Mouse (Mus musculus) MEL (cell line): ENCODE measurements around the gene Trappc10. TPM values are rescaled to one million over a fixed set of nuclear protein-coding genes. Genes with fewer than 3 reads are reported as not detected.
A peak's percentile ranks its signal among the peaks of the same experiment; 100 is the strongest.

Source experiments
- DNase-seq: peaks from one replicate; pipeline ENCODE4 v3.0.0; 2011; ENCODE audit warnings: low read depth, low spot score
- H3K27ac ChIP-seq: 2 replicates; pipeline ENCODE4 v1.5.1; 2012; ENCODE audit warnings: low read depth, mild to moderate bottlenecking, control low read depth, low read length, moderate library complexity; ENCODE audit not compliant: control insufficient read depth
- H3K27me3 ChIP-seq, 2 experiments: fragments of 150-350 bp in 1 of 2; sonication (generic) in 1 of 2; 2 replicates each; pipeline ENCODE4 v1.6.1; 2012; ENCODE audit warnings: low read length in 2 of 2, mild to moderate bottlenecking in 2 of 2, improper control_type of control experiment in 1 of 2, moderate library complexity in 1 of 2; ENCODE audit not compliant: insufficient read depth in 2 of 2, control insufficient read depth in 1 of 2
- H3K36me3 ChIP-seq, 2 experiments: 2 replicates each; pipeline ENCODE4 v1.6.1; 2012 to 2014; ENCODE audit warnings: low read length in 2 of 2, improper control_type of control experiment in 1 of 2, inconsistent platforms in 1 of 2, mild to moderate bottlenecking in 1 of 2; ENCODE audit not compliant: insufficient read depth in 2 of 2, control insufficient read depth in 1 of 2
- H3K4me1 ChIP-seq, 2 experiments: fragments of 150-350 bp in 1 of 2; sonication (generic) in 1 of 2; 2 replicates each; pipeline ENCODE4 v1.6.1; 2012; ENCODE audit warnings: low read length in 2 of 2, improper control_type of control experiment in 1 of 2, mild to moderate bottlenecking in 1 of 2; ENCODE audit not compliant: insufficient read depth in 2 of 2, control insufficient read depth in 1 of 2
- H3K4me3 ChIP-seq, 2 experiments: fragments of 150-350 bp in 1 of 2; sonication (generic) in 1 of 2; 2 replicates each; pipeline ENCODE4 v1.5.1; 2012; ENCODE audit warnings: low read depth in 2 of 2, low read length in 2 of 2, mild to moderate bottlenecking in 2 of 2, moderate library complexity in 2 of 2, control low read depth in 1 of 2, improper control_type of control experiment in 1 of 2; ENCODE audit not compliant: control insufficient read depth in 1 of 2, insufficient read depth in 1 of 2
- H3K79me2 ChIP-seq: 2 replicates; pipeline ENCODE4 v1.6.1; 2012; ENCODE audit warnings: mild to moderate bottlenecking, low read length, moderate library complexity; ENCODE audit not compliant: control insufficient read depth, poor library complexity, insufficient read depth
- H3K9ac ChIP-seq: 2 replicates; pipeline ENCODE4 v1.6.1; 2012; ENCODE audit warnings: low read depth, mild to moderate bottlenecking, control low read depth, low read length, moderate library complexity; ENCODE audit not compliant: control insufficient read depth, poor library complexity, severe bottlenecking
- H3K9me3 ChIP-seq: fragments of 150-350 bp; sonication (generic); replicated peaks from 2 replicates; pipeline ENCODE4 v1.6.1; 2012; ENCODE audit warnings: mild to moderate bottlenecking, low read length, improper control_type of control experiment, moderate library complexity; ENCODE audit not compliant: insufficient read depth
- CHD1 ChIP-seq: IDR thresholded peaks from 2 replicates; pipeline ENCODE4 v1.6.1; 2012; ENCODE audit warnings: low read depth, mild to moderate bottlenecking, inconsistent platforms, low read length, improper control_type of control experiment
- ELF1 ChIP-seq: IDR thresholded peaks from 2 replicates; pipeline ENCODE4 v1.6.1; 2014; ENCODE audit warnings: low read depth, mild to moderate bottlenecking, inconsistent platforms, low read length, improper control_type of control experiment, moderate library complexity
- GABPA ChIP-seq: IDR thresholded peaks from 2 replicates; pipeline ENCODE4 v1.6.1; 2012; ENCODE audit warnings: low read depth, mild to moderate bottlenecking, inconsistent platforms, low read length, improper control_type of control experiment, moderate library complexity
- JUND ChIP-seq: IDR thresholded peaks from 2 replicates; pipeline ENCODE4 v1.6.1; 2011; ENCODE audit warnings: low read depth, mild to moderate bottlenecking, improper control_type of control experiment, low read length
- KAT2A ChIP-seq: conservative IDR thresholded peaks from 2 replicates; pipeline ENCODE4 v1.6.1; 2012; ENCODE audit warnings: low read depth, low read length, improper control_type of control experiment, inconsistent platforms
- MAFK ChIP-seq: IDR thresholded peaks from 2 replicates; pipeline ENCODE4 v1.6.1; 2011; ENCODE audit warnings: low read depth, mild to moderate bottlenecking, low read length, improper control_type of control experiment, borderline replicate concordance
- MAX ChIP-seq: IDR thresholded peaks from 2 replicates; pipeline ENCODE4 v1.6.1; 2011; ENCODE audit warnings: low read length, improper control_type of control experiment
- MXI1 ChIP-seq: IDR thresholded peaks from 2 replicates; pipeline ENCODE4 v1.6.1; 2011; ENCODE audit warnings: mild to moderate bottlenecking, low read depth, low read length, improper control_type of control experiment
- MYC ChIP-seq: IDR thresholded peaks from 2 replicates; pipeline ENCODE4 v1.6.1; 2011; ENCODE audit warnings: low read depth, mild to moderate bottlenecking, low read length, improper control_type of control experiment, moderate library complexity
- NELFE ChIP-seq: IDR thresholded peaks from 2 replicates; pipeline ENCODE4 v1.6.1; 2011; ENCODE audit warnings: low read depth, low read length, improper control_type of control experiment
- NRF1 ChIP-seq: IDR thresholded peaks from 2 replicates; pipeline ENCODE4 v1.6.1; 2014; ENCODE audit warnings: low read depth, mild to moderate bottlenecking, inconsistent platforms, low read length, improper control_type of control experiment, moderate library complexity; ENCODE audit not compliant: poor library complexity, insufficient read depth, severe bottlenecking
- POLR2A ChIP-seq, 2 experiments: IDR thresholded peaks; 2 replicates each; pipeline ENCODE4 v1.6.1; 2011 to 2012; ENCODE audit warnings: low read length in 2 of 2, mild to moderate bottlenecking in 2 of 2, control low read depth in 1 of 2, improper control_type of control experiment in 1 of 2, low read depth in 1 of 2, moderate library complexity in 1 of 2; ENCODE audit not compliant: control insufficient read depth in 1 of 2, insufficient read depth in 1 of 2, poor library complexity in 1 of 2
- POLR2AphosphoS2 ChIP-seq: IDR thresholded peaks from 2 replicates; pipeline ENCODE4 v1.6.1; 2011; ENCODE audit warnings: low read length, improper control_type of control experiment
- RAD21 ChIP-seq: IDR thresholded peaks from 2 replicates; pipeline ENCODE4 v1.6.1; 2011; ENCODE audit warnings: mild to moderate bottlenecking, low read depth, low read length, improper control_type of control experiment
- RCOR1 ChIP-seq: IDR thresholded peaks from 2 replicates; pipeline ENCODE4 v1.6.1; 2012; ENCODE audit warnings: low read depth, mild to moderate bottlenecking, inconsistent platforms, low read length, improper control_type of control experiment
- UBTF ChIP-seq: IDR thresholded peaks from 2 replicates; pipeline ENCODE4 v1.6.1; 2012; ENCODE audit warnings: low read depth, mild to moderate bottlenecking, inconsistent platforms, low read length, improper control_type of control experiment, moderate library complexity, borderline replicate concordance; ENCODE audit not compliant: insufficient read depth
- USF1 ChIP-seq: IDR thresholded peaks from 2 replicates; pipeline ENCODE4 v1.6.1; 2014; ENCODE audit warnings: low read depth, mild to moderate bottlenecking, inconsistent platforms, low read length, improper control_type of control experiment, moderate library complexity
- ZC3H11A ChIP-seq: IDR thresholded peaks from 2 replicates; pipeline ENCODE4 v1.6.1; 2012; ENCODE audit warnings: low read depth, mild to moderate bottlenecking, inconsistent platforms, low read length, improper control_type of control experiment
- ZKSCAN1 ChIP-seq: IDR thresholded peaks from 2 replicates; pipeline ENCODE4 v1.6.1; 2012; ENCODE audit warnings: low read depth, mild to moderate bottlenecking, inconsistent platforms, low read length, improper control_type of control experiment, moderate library complexity
- ZNF384 ChIP-seq: IDR thresholded peaks from 2 replicates; pipeline ENCODE4 v1.6.1; 2012; ENCODE audit warnings: low read depth, mild to moderate bottlenecking, inconsistent platforms, low read length, improper control_type of control experiment
- polyA plus RNA-seq, 2 experiments: library from polyadenylated mRNA; stranded (reverse) in 1 of 2; unstranded in 1 of 2; fragments of >175 nt in 1 of 2; fragments of >200 nt in 1 of 2; gene quantifications; 2 replicates each; pipeline versions ENCODE4 v1.2.1 to v1.2.4; 2012; ENCODE audit warnings: low replicate concordance in 2 of 2, low read depth in 1 of 2; ENCODE audit not compliant: insufficient read length in 2 of 2, insufficient read depth in 1 of 2, missing spikeins in 1 of 2
- total RNA-seq: library from RNA; depleted of rRNA; stranded (reverse); fragments of 300-350 nt; gene quantifications from 2 replicates; pipeline ENCODE4 v1.2.3, GENCODE M21; 2012

Trappc10 gene
- total and polyA plus RNA-seq, 3 experiments = 26.1 to 35.5 TPM; not detected in 1

DNA sequence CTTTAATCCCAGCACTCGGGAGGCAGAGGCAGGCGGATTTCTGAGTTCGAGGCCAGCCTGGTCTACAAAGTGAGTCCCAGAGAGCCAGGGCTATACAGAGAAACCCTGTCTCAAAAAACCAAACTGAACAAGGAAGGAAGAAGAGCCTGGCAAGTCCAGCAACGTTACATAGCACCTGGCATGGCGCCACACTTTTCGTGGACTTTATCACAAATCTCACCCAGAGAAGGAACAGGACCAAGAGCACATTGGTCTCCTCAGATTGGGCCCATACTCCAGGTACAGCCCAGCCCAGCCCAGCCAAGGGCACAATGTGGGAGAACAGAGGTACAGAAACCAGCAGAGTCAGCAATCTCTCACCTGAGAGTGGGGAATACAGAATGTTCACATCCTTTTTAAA is 10.7 kb downstream of the Trappc10 start:
- Histone ChIP-seq H3K27me3 (no peaks in the 10 kb centered on the region), H3K36me3 (peaks cover 7 to 8% of the 10 kb centered on the region in 2 experiments; a peak in 3 of 4 replicates), H3K79me2 (peaks cover 30% of the 10 kb centered on the region), H3K27ac (no peak overlapping the region), H3K9me3 (no peaks in the 10 kb centered on the region), H3K4me1 (peaks cover 0 to 2% of the 10 kb centered on the region in 2 experiments; a peak in 1 of 4 replicates), H3K4me3 (no peak overlapping the region), H3K9ac (no peak overlapping the region)
- TF ChIP-seq MAFK (peak; percentile 50; the same call in 1 of the 2 replicates), ELF1 (no peak)
- DNase-seq = peak; percentile 57

DNA sequence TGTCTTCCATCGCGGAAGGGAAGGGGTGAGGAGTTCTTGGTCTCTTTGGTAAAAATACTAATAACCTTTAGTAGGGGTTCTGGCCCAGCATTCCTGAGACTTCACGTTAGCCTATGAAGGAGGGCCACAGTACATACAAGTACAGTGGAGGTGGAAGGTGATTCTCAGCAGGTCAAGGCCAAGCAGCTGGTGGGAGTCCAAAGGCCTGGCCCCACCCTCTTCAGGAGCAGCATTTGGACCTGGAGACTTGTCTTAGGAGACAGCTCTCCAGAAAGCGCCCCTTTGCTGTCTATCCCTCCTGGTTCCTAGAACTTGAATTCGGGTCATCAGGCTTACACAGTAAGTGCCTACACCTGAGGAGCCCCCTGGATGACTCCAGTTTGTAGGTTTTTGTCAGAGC is 11.3 kb downstream of the Trappc10 start:
- H3K36me3 ChIP-seq = peaks cover 7 to 9% of the 10 kb centered on the region in 2 experiments; a peak in 3 of 4 replicates
- H3K9ac ChIP-seq = no peak overlapping the region
- peaks cover 0 to 2% of the 10 kb centered on the region in 2 experiments; a peak in 1 of 4 replicates for H3K4me1 ChIP-seq
- no peaks in the 10 kb centered on the region for H3K27me3 ChIP-seq
- H3K79me2 ChIP-seq = peaks cover 27% of the 10 kb centered on the region
- no peak overlapping the region for H3K4me3 ChIP-seq
- no peak overlapping the region for H3K27ac ChIP-seq
- TF ChIP-seq RCOR1 (no peak), UBTF (no peak), NELFE (no peak), ELF1 (no peak), ZNF384 (no peak), ZKSCAN1 (no peak), CHD1 (no peak), NRF1 (no peak), ZC3H11A (no peak), MXI1 (no peak)
- H3K9me3 ChIP-seq = no peaks in the 10 kb centered on the region
- DNase-seq = no peak

DNA sequence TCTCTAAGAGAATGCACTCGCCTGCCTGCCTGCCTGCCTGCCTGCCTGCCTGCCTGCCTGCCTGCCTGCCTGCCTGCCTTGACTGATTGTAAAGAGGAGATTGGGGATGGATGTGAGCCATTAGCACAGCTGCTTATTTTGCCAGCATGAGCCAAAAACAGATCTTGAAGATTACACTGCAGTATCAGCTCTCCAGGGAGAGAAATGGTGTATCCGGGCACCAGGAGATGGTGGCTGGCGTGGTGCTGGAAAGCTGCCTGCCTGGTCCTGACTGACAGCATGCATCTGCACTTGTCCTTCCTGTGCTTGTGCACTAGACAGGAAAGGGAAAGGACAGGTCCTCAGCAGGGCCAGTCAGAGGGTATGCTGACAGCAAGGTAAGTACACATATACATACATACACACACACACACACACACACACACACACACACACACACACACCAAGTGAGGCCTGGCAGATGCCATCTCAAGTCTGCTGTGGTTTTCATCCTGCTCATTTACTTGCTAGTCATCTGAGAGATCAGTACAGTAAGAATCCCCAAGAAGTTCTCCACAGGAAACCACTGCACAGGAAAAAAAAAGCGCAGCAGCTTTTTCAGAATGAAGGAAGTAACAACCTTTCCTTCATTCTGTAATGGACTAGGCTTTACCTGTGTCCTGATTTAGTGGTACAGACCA is 12.0 kb downstream of the Trappc10 start:
- no peak overlapping the region for H3K27ac ChIP-seq
- H3K27me3 ChIP-seq = no peaks in the 10 kb centered on the region
- TF ChIP-seq RCOR1 (no peak), CHD1 (no peak), USF1 (no peak), GABPA (no peak), NRF1 (no peak), POLR2AphosphoS2 (no peak), ELF1 (no peak), MYC (no peak), KAT2A (no peak), NELFE (no peak), RAD21 (no peak), JUND (no peak), POLR2A (IDR thresholded peaks at IDR 0.05; ENCODE audit: control insufficient read depth in 1 of 2, insufficient read depth in 1 of 2, low read depth in 1 of 2, low read length in 2 of 2, poor library complexity in 1 of 2) (no peak), ZKSCAN1 (no peak), MAX (no peak)
- peaks cover 0 to 2% of the 10 kb centered on the region in 2 experiments; a peak in 1 of 4 replicates for H3K4me1 ChIP-seq
- peaks cover 26% of the 10 kb centered on the region for H3K79me2 ChIP-seq
- peaks cover 7 to 8% of the 10 kb centered on the region in 2 experiments; a peak in 3 of 4 replicates for H3K36me3 ChIP-seq
- no peak for DNase-seq
- no peak overlapping the region for H3K4me3 ChIP-seq
- H3K9me3 ChIP-seq = no peaks in the 10 kb centered on the region
- H3K9ac ChIP-seq = no peak overlapping the region
